Mouse (Mus musculus): Measurements from ENCODE around the gene Angptl2. TPM values are rescaled to one million over a fixed set of nuclear protein-coding genes. Genes with fewer than 3 reads are reported as not detected.

Gene Angptl2
- polyA plus RNA-seq, 1 experiment, result 22.3 TPM

GRCm38 (mm10) chr2:33222480-33222879, 6.6 kb downstream of the Angptl2 start:
- 78% methylated on average over 6 of the region's 6 CpGs for WGBS
- DNase-seq (ENCODE audit: low read depth, low spot score), result no peak

GRCm38 (mm10) chr2:33223656-33224358, 7.9 kb downstream of the Angptl2 start:
- 58% methylated on average over 10 of the region's 10 CpGs for WGBS

GRCm38 (mm10) chr2:33225921-33226320, 10.1 kb downstream of the Angptl2 start:
- DNase-seq (ENCODE audit: low read depth, low spot score), result no peak
- 94% methylated on average over 7 of the region's 7 CpGs for WGBS

More at GRCm38 (mm10) chr2:33223656-33224358, 7.9 kb downstream of the Angptl2 start:
- DNase-seq (ENCODE audit: low read depth, low spot score), result no peak

- no peak for DNase-seq (ENCODE audit: low read depth, low spot score)
- WGBS, result 91% methylated on average over 11 of the region's 11 CpGs
These were observed 12.2 kb downstream of the Angptl2 start for GRCm38 (mm10) chr2:33228077-33228476.

GRCm38 (mm10) chr2:33228551-33228950, 12.7 kb downstream of the Angptl2 start:
- no peak for DNase-seq (ENCODE audit: low read depth, low spot score)
- 87% methylated on average over 15 of the region's 15 CpGs for WGBS

- DNase-seq (ENCODE audit: low read depth, low spot score), result no peak
- 55% methylated on average over 10 of the region's 10 CpGs for WGBS
These were observed 14.8 kb downstream of the Angptl2 start for GRCm38 (mm10) chr2:33230701-33231100.

GRCm38 (mm10) chr2:33231788-33232187, 15.9 kb downstream of the Angptl2 start:
- no peak for DNase-seq (ENCODE audit: low read depth, low spot score)
- 98% methylated on average over 2 of the region's 2 CpGs for WGBS

GRCm38 (mm10) chr2:33232782-33233570, 17.1 kb downstream of the Angptl2 start:
- 76% methylated on average over 6 of the region's 6 CpGs for WGBS
- no peak for DNase-seq (ENCODE audit: low read depth, low spot score)

- 69% methylated on average over 5 of the region's 5 CpGs for WGBS
- DNase-seq (ENCODE audit: low read depth, low spot score), result no peak
These were observed 18.0 kb downstream of the Angptl2 start for GRCm38 (mm10) chr2:33233856-33234255.

GRCm38 (mm10) chr2:33234848-33235247, 19.0 kb downstream of the Angptl2 start:
- WGBS, result 86% methylated on average over 4 of the region's 4 CpGs
- no peak for DNase-seq (ENCODE audit: low read depth, low spot score)

GRCm38 (mm10) chr2:33237581-33237980, 21.7 kb downstream of the Angptl2 start:
- no peak for DNase-seq (ENCODE audit: low read depth, low spot score)
- WGBS, result 58% methylated on average over 6 of the region's 6 CpGs

GRCm38 (mm10) chr2:33244880-33245279, 29.0 kb downstream of the Angptl2 start:
- no peak for DNase-seq (ENCODE audit: low read depth, low spot score)
- 80% methylated on average over 6 of the region's 6 CpGs for WGBS

GRCm38 (mm10) chr2:33245350-33245749, 29.5 kb downstream of the Angptl2 start:
- no peak for DNase-seq (ENCODE audit: low read depth, low spot score)

GRCm38 (mm10) chr2:33246841-33247240, 31.0 kb downstream of the Angptl2 start:
- DNase-seq (ENCODE audit: low read depth, low spot score), result no peak
- 78% methylated on average over 5 of the region's 5 CpGs for WGBS

GRCm38 (mm10) chr2:33248549-33248948, 32.7 kb downstream of the Angptl2 start:
- no peak for DNase-seq (ENCODE audit: low read depth, low spot score)
- 89% methylated on average over 7 of the region's 7 CpGs for WGBS

GRCm38 (mm10) chr2:33249922-33250633, 34.2 kb downstream of the Angptl2 start:
- DNase-seq (ENCODE audit: low read depth, low spot score), result no peak
- WGBS, result 57% methylated on average over 3 of the region's 3 CpGs

GRCm38 (mm10) chr2:33252751-33253150, 36.9 kb downstream of the Angptl2 start:
- WGBS, result 62% methylated on average over 6 of the region's 6 CpGs
- no peak for DNase-seq (ENCODE audit: low read depth, low spot score)

- DNase-seq (ENCODE audit: low read depth, low spot score), result no peak
- WGBS, result 76% methylated on average over 4 of the region's 4 CpGs
These were observed 37.8 kb downstream of the Angptl2 start for GRCm38 (mm10) chr2:33253572-33254190.

- 74% methylated on average over 9 of the region's 9 CpGs for WGBS
These were observed 38.6 kb downstream of the Angptl2 start for GRCm38 (mm10) chr2:33254318-33254985.

More at GRCm38 (mm10) chr2:33254318-33254985, 38.6 kb downstream of the Angptl2 start:
- DNase-seq (ENCODE audit: low read depth, low spot score), result no peak
